Comparison of ENCODE assay signal across 16 mouse cellular contexts in the genomic region with DNA sequence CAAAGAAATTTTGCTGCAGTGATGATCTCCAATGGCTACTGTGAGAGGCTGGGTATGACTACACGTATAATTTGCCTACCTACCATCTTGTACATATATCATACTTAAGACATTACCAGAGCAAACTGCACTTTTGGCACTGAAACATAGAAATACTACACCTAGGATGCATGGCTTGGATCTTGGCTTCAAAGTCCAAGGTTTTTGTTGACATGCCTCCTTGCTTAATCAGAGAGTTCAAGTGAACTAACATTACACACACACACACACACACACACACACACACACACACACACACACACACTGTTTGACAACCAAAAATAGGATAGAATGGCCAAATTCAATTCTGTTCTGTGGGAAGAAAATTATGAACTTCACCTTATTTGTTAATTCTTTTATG.
"Had no signal": no experiment of that assay in that cellular context is flagged by ENCODE, and none has a peak within 500 bp of the region (broad histone marks: within the 10 kb centered on the region; RNA-seq: fewer than 3 reads in every experiment).

No protein-coding gene starts in this region.

- H3K36me3 ChIP-seq: lung, embryonic 15.5 days; midbrain, embryonic 13.5 days; midbrain, embryonic 15.5 days; neural tube, embryonic 12.5 days; stomach, embryonic 15.5 days had no signal

- H3K4me2 ChIP-seq: lung, embryonic 15.5 days; midbrain, embryonic 11.5 days; midbrain, embryonic 13.5 days; midbrain, embryonic 15.5 days; neural tube, embryonic 12.5 days; stomach, embryonic 15.5 days had no signal

- H3K4me3 ChIP-seq: lung, embryonic 15.5 days; megakaryocyte, embryonic 14.5 days; midbrain, embryonic 13.5 days; midbrain, embryonic 15.5 days; neural tube, embryonic 12.5 days; stomach, embryonic 15.5 days had no signal

- H3K9me3 ChIP-seq: lung, embryonic 15.5 days; midbrain, embryonic 13.5 days; midbrain, embryonic 15.5 days; neural tube, embryonic 12.5 days; stomach, embryonic 15.5 days had no signal

- ATAC-seq: lung, postnatal 0 days; midbrain, embryonic 13.5 days; midbrain, embryonic 15.5 days had no signal

- H3K27me3 ChIP-seq: lung, embryonic 15.5 days; megakaryocyte, embryonic 14.5 days; midbrain, embryonic 13.5 days; midbrain, embryonic 15.5 days; neural tube, embryonic 12.5 days; stomach, embryonic 15.5 days had no signal

- H3K4me1 ChIP-seq: lung, embryonic 15.5 days; megakaryocyte, embryonic 14.5 days; midbrain, embryonic 13.5 days; midbrain, embryonic 15.5 days; neural tube, embryonic 12.5 days; stomach, embryonic 15.5 days had no signal

- H3K27ac ChIP-seq: lung, embryonic 15.5 days; macrophage; midbrain, embryonic 13.5 days; midbrain, embryonic 15.5 days; neural tube, embryonic 12.5 days; stomach, embryonic 15.5 days had no signal

- DNase-seq: lung, adult 2 months; lung, postnatal 14 days; lung, postnatal 36 days; right cerebral cortex, postnatal 14 days; thymus, adult 18-20 months; thymus, postnatal 14 days; thymus, postnatal 36 days had no signal

- H3K9ac ChIP-seq: lung, embryonic 15.5 days; midbrain, embryonic 13.5 days; midbrain, embryonic 15.5 days; neural tube, embryonic 12.5 days; stomach, embryonic 15.5 days had no signal
